ENCODE assay signal across 10 mouse cellular contexts in genomic region chr11:4750263-4750662, GRCm38 (mm10). TPM values are rescaled to one million over a fixed set of nuclear protein-coding genes. Genes with fewer than 3 reads are reported as not detected.
A peak's percentile ranks its signal among the peaks of the same experiment; 100 is the strongest.
DNase-seq lines count a peak whose midpoint lies in the region; ATAC-seq and TF ChIP-seq lines count a peak whose summit lies in the region.
"Had no signal": no experiment of that assay in that cellular context is flagged by ENCODE, and none has a peak within 500 bp of the region (broad histone marks: within the 10 kb centered on the region; RNA-seq: fewer than 3 reads in every experiment).

No protein-coding gene starts in this region.

- no peak overlapping the region for H3K4me3 ChIP-seq in liver, embryonic 14.5 days (ENCODE audit: insufficient read depth in 1 of 2, low read depth in 2 of 2, low read length in 2 of 2)
- H3K4me3 ChIP-seq: hindbrain, embryonic 15.5 days had no signal

- TF ChIP-seq EP300 in liver, embryonic 14.5 days (IDR thresholded peaks at IDR 0.05; ENCODE audit: low read depth): no peak

- no peak for TF ChIP-seq CTCF in liver, embryonic 14.5 days (IDR thresholded peaks at IDR 0.05; ENCODE audit: low read depth)

- intact Hi-C loops in heart, postnatal 10 days (cut with DNase I): no loop called here

- H3K27ac ChIP-seq in liver, embryonic 14.5 days: no peak overlapping the region
- H3K27ac ChIP-seq: hindbrain, embryonic 15.5 days had no signal

- no peaks in the 10 kb centered on the region for H3K4me1 ChIP-seq in liver, embryonic 14.5 days (replicated peaks; ENCODE audit: control insufficient read depth in 2 of 2, insufficient read depth in 2 of 2, low read length in 1 of 2)

- peak; percentile 35 to 67 for DNase-seq in heart, adult 18-20 months
- DNase-seq in heart, adult 11 months: no peak
- DNase-seq in adrenal gland, adult 8-10 months: peak; percentile 58
- DNase-seq in heart, postnatal 10 days: peak; percentile 79 to 86
- DNase-seq in liver, embryonic 14.5 days (ENCODE audit: low read depth in 3 of 3, low spot score in 3 of 3): peak; percentile 33 to 37 (median 35)
- peak; percentile 72 for DNase-seq in testis, postnatal 14 days (ENCODE audit: low spot score)
- DNase-seq in cerebellum, postnatal 10 days: no peak
- no peak for DNase-seq in cerebellum, postnatal 14 days

- H3K9ac ChIP-seq in liver, embryonic 14.5 days (replicated peaks): no peak overlapping the region
- H3K9ac ChIP-seq: hindbrain, embryonic 15.5 days had no signal

- 1% methylated on average over 9 of the region's 9 CpGs for WGBS in liver, embryonic 14.5 days (ENCODE audit: insufficient replicate concordance)

- ATAC-seq in liver, embryonic 14.5 days (ENCODE audit: insufficient read depth): no peak

- H3K27me3 ChIP-seq in liver, embryonic 14.5 days (ENCODE audit: control insufficient read depth, insufficient read depth, low read length): peaks cover 52% of the 10 kb centered on the region

- no peaks in the 10 kb centered on the region; the same call in 1 of the 2 replicates for H3K9me3 ChIP-seq in liver, embryonic 14.5 days (ENCODE audit: control insufficient read depth, low read length)
- H3K9me3 ChIP-seq: hindbrain, embryonic 15.5 days had no signal

- H3K36me3 ChIP-seq in liver, embryonic 14.5 days (replicated peaks; ENCODE audit: control insufficient read depth, insufficient read depth, low read depth): no peaks in the 10 kb centered on the region
- H3K36me3 ChIP-seq: hindbrain, embryonic 15.5 days had no signal

- H3K4me2 ChIP-seq in liver, embryonic 14.5 days (ENCODE audit: low read depth): no peak overlapping the region
- H3K4me2 ChIP-seq: hindbrain, embryonic 15.5 days had no signal

RNA-seq across cellular contexts. Expression of gene Cabp7, which starts 3.7 kb away (rescaled TPM):
- not detected for total RNA-seq in heart, adult 18-20 months (2021)
- under 1 TPM in 3 of 4 experiments, not detected in 1; 0.12 to 0.86 (median 0.14) TPM for total RNA-seq in adrenal gland, adult 8-10 months (2022)
- not detected for total RNA-seq in heart, postnatal 10 days (2021)
- polyA plus RNA-seq in liver, embryonic 14.5 days (2012; rRNA removed): 0.02 TPM in 2 replicates
- polyA plus RNA-seq in liver, embryonic 14.5 days (2014; fragmentation: Nextera tagmentation; extraction: Ambion mirVana): 0.04 and 0.09 TPM in 2 replicates
- polyA plus RNA-seq: spleen, adult 2 months had no signal

RNA-seq across cellular contexts. Expression of gene Zmat5, which starts 45.8 kb away (rescaled TPM):
- 10 to 100 TPM; 24.7 to 25.5 TPM for total RNA-seq in heart, adult 18-20 months (2021)
- total RNA-seq in adrenal gland, adult 8-10 months (2022): 10 to 100 TPM; 46.3 to 69.2 (median 59.1) TPM
- 10 to 100 TPM; 23.8 to 23.9 TPM for total RNA-seq in heart, postnatal 10 days (2021)
- 15.5 and 15.9 TPM in 2 replicates for polyA plus RNA-seq in liver, embryonic 14.5 days (2012; rRNA removed)
- 25.7 and 26.3 TPM in 2 replicates for polyA plus RNA-seq in liver, embryonic 14.5 days (2014; fragmentation: Nextera tagmentation; extraction: Ambion mirVana)

RNA-seq across cellular contexts. Expression of gene Uqcr10, which starts 46.1 kb away (rescaled TPM):
- total RNA-seq in heart, adult 18-20 months (2021): 1,000 to 10,000 TPM; 1,576 to 1,640 TPM
- total RNA-seq in adrenal gland, adult 8-10 months (2022): 100 to 1,000 TPM; 587 to 783 (median 663) TPM
- 1,000 to 10,000 TPM; 1,345 to 1,457 TPM for total RNA-seq in heart, postnatal 10 days (2021)
- 481 and 569 TPM in 2 replicates for polyA plus RNA-seq in liver, embryonic 14.5 days (2012; rRNA removed)
- polyA plus RNA-seq in liver, embryonic 14.5 days (2014; fragmentation: Nextera tagmentation; extraction: Ambion mirVana): 728 and 747 TPM in 2 replicates

Comparison
In these comparisons a context has a peak if more than half of its experiments do, and no peak if none do; other contexts are left out.
1. DNase-seq: peak in heart, adult 18-20 months (2 of 2), adrenal gland, adult 8-10 months (single experiment), heart, postnatal 10 days (2 of 2), liver, embryonic 14.5 days (3 of 3) and testis, postnatal 14 days (single experiment); none in heart, adult 11 months (single experiment), cerebellum, postnatal 10 days (0 of 2) and cerebellum, postnatal 14 days (0 of 2).